Mouse (Mus musculus) heart, embryonic 13.5 days (tissue): Measurements from ENCODE around the gene Phactr1. TPM values are rescaled to one million over a fixed set of nuclear protein-coding genes. Genes with fewer than 3 reads are reported as not detected.

ENCODE experiments used
- ATAC-seq: fragments of 200-750 bp; cut with Nextera tagmentation; 2 replicates; pipeline ENCODE4 v1.8.0; 2017; ENCODE audit warnings: moderate TSS enrichment; ENCODE audit not compliant: insufficient number of reproducible peaks, low FRiP score, low TSS enrichment; ENCODE audit errors: extremely low read depth
- H3K27ac ChIP-seq: fragments of 300-500 bp; sonication (generic); replicated peaks from 2 replicates; pipeline ENCODE4 v1.5.1; 2015; ENCODE audit warnings: moderate library complexity, mild to moderate bottlenecking, inconsistent platforms
- H3K27me3 ChIP-seq: fragments of 300-500 bp; sonication (generic); replicated peaks from 2 replicates; pipeline ENCODE4 v1.6.1; 2015; ENCODE audit warnings: mild to moderate bottlenecking, inconsistent platforms
- H3K36me3 ChIP-seq: fragments of 300-500 bp; sonication (generic); 2 replicates; pipeline ENCODE4 v1.6.1; 2015; ENCODE audit warnings: mild to moderate bottlenecking, inconsistent platforms
- H3K4me1 ChIP-seq: fragments of 300-500 bp; sonication (generic); 2 replicates; pipeline ENCODE4 v1.6.1; 2015; ENCODE audit warnings: inconsistent platforms
- H3K4me2 ChIP-seq: fragments of 300-500 bp; sonication (generic); 2 replicates; pipeline ENCODE4 v1.6.1; 2015; ENCODE audit warnings: inconsistent platforms, mild to moderate bottlenecking, moderate library complexity
- H3K4me3 ChIP-seq: fragments of 300-500 bp; sonication (generic); 2 replicates; pipeline ENCODE4 v1.5.1; 2015; ENCODE audit warnings: moderate library complexity, mild to moderate bottlenecking, inconsistent platforms
- H3K9ac ChIP-seq: fragments of 300-500 bp; sonication (generic); 2 replicates; pipeline ENCODE4 v1.6.1; 2015; ENCODE audit warnings: inconsistent platforms, mild to moderate bottlenecking, moderate library complexity
- H3K9me3 ChIP-seq: fragments of 300-500 bp; sonication (generic); 2 replicates; pipeline ENCODE4 v1.6.1; 2016; ENCODE audit warnings: inconsistent platforms
- WGBS: fragments of 180-500 bp; shearing (Covaris S2); methylation state at CpG from one replicate; pipeline ENCODE4 v1.1.7; 2015; ENCODE audit warnings: mixed read lengths; 5-methylcytosine and 5-hydroxymethylcytosine counted together
- polyA plus RNA-seq: library from polyadenylated mRNA; unstranded; fragments of >200 nt; fragmentation: Nextera tagmentation; extraction: Ambion mirVana; gene quantifications from 2 replicates; pipeline ENCODE4 v1.2.1, GENCODE M21; 2015

Gene Phactr1
- polyA plus RNA-seq, 1 experiment from 2014 or later = 5.2 TPM

DNA sequence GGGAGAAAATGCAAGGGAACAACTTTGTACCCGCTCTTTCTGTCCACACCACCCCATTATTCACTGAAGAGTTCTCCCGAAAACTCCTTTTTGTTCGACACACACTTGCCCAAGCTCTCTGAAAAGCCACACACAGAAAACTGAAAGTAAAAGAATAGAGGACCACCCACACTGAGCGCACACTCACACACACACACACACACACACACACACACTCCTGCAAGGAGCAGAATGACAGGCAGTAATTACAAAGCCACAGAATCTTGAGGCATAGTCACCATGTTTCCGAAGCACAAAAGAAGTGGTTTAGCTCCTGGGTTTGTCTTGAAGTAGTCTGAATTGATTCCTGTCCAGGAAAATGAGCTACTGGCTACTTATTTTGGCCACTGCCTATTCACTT, 296.5 kb downstream of the Phactr1 start:
- no peak for ATAC-seq
- H3K4me3 ChIP-seq = no peak overlapping the region
- H3K36me3 ChIP-seq = no peaks in the 10 kb centered on the region
- WGBS = 85% methylated on average over 5 of the region's 5 CpGs
- H3K4me2 ChIP-seq = no peak overlapping the region
- peaks cover 3% of the 10 kb centered on the region; the same call in 1 of the 2 replicates for H3K4me1 ChIP-seq
- no peak overlapping the region for H3K27ac ChIP-seq
- H3K9me3 ChIP-seq = no peaks in the 10 kb centered on the region
- no peak overlapping the region for H3K9ac ChIP-seq
- H3K27me3 ChIP-seq = no peaks in the 10 kb centered on the region

DNA sequence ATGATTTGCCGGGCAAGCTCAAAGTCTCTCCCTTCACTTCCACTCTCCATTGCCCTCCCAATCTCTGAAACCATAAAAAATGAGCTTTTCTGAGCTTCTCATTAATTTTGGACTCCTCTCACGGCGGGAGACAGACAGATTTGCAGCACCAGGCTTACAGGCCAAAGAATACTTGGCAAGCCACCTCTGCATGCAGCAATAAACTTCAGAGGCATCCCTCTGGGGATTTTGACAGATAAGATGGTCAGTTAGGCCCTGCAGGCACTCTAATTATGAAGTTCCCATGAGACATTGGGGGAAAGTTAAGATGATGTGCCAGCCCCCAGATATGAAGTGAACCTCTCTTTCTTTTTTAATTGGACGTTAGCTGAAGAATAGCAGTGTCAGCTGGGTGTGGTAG, 300.2 kb downstream of the Phactr1 start:
- H3K9me3 ChIP-seq = no peaks in the 10 kb centered on the region
- H3K27me3 ChIP-seq = no peaks in the 10 kb centered on the region
- H3K4me2 ChIP-seq = no peak overlapping the region
- 72% methylated on average over 4 of the region's 4 CpGs for WGBS
- H3K4me1 ChIP-seq = no peaks in the 10 kb centered on the region
- no peaks in the 10 kb centered on the region for H3K36me3 ChIP-seq
- no peak overlapping the region for H3K27ac ChIP-seq
- no peak overlapping the region for H3K4me3 ChIP-seq
- ATAC-seq = no peak
- no peak overlapping the region for H3K9ac ChIP-seq

DNA sequence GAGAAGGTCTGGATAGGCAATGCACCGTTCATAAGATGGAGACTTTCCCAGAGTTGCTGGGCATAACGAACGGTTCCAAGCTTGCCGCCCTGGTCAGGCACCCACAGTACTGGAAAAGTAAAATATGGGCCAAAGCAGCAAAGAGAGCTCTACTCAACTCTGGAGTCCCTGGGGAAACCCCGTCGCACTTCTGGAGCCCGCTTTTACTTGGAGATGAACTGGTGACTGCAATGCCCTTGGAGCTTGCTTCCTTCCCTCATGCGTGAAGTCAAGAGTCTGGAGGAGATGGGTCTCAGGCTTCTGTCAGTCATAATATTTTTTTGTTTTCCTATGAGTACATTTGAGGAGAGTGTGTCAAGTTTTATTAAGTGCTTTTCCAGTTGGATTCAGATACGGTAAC, 302.2 kb downstream of the Phactr1 start:
- H3K4me1 ChIP-seq = peaks cover 3% of the 10 kb centered on the region
- no peak overlapping the region for H3K27ac ChIP-seq
- no peaks in the 10 kb centered on the region for H3K36me3 ChIP-seq
- H3K4me2 ChIP-seq = no peak overlapping the region
- 79% methylated on average over 9 of the region's 9 CpGs for WGBS
- no peak overlapping the region for H3K4me3 ChIP-seq
- no peaks in the 10 kb centered on the region for H3K27me3 ChIP-seq
- H3K9me3 ChIP-seq = no peaks in the 10 kb centered on the region
- no peak overlapping the region for H3K9ac ChIP-seq
- no peak for ATAC-seq

DNA sequence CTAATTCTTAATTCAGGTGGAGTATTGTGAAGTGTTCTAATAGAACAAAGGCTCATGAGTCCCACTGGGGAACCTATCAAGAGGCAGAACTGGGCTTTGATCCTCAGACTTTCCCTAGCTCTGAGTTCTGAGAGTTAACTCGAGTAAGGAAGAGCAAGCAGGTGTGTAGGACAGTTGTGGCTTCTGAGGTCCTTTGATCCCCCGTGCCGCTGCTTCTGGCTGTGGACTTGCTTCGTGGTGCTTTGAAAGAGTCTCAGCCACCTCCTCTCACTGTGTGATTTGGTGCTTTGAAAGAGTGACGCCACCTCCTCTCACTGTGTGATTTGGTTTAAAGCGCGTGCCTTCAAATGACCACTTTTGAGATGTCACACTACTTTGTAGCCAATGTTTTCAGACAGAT, 305.4 kb downstream of the Phactr1 start:
- no peak overlapping the region for H3K4me2 ChIP-seq
- no peak for ATAC-seq
- H3K27ac ChIP-seq = no peak overlapping the region
- H3K9ac ChIP-seq = no peak overlapping the region
- 82% methylated on average over 7 of the region's 7 CpGs for WGBS
- peaks cover 13% of the 10 kb centered on the region for H3K4me1 ChIP-seq
- H3K36me3 ChIP-seq = no peaks in the 10 kb centered on the region
- no peaks in the 10 kb centered on the region for H3K9me3 ChIP-seq
- H3K27me3 ChIP-seq = no peaks in the 10 kb centered on the region
- no peak overlapping the region for H3K4me3 ChIP-seq

DNA sequence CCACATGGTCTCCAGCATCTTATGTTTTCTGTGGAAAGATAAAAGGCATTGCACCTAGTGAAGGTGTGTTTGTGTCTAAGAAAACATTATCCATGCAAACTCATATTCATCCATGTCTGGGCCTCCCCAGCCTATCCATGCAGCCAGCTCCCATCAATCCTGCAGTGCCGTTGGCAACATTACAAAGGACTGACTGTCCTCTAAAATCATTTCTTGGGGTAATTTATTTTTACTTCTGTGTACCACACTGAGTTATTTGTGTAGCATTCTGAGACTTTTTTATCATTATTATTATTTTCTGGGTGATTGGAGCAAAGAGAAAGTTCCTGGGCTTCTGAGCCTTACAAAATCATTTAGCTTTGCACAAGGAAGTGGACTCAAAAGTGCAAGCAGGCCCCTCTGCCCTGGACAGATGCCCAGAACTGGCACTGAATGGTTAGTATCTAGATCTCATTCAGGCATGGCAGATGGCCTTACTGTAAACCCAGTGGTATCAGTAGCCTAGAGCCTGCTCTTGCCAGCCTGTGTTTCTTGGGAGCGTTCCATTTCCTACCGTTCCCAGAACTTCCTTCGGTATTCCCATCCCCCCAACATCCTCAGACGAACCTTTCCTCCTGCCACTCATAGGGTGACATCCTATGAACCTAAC, 307.6 kb downstream of the Phactr1 start:
- no peaks in the 10 kb centered on the region for H3K9me3 ChIP-seq
- no peaks in the 10 kb centered on the region for H3K27me3 ChIP-seq
- H3K27ac ChIP-seq = peak overlapping the region; percentile 28; the same call in 1 of the 2 replicates
- no peak overlapping the region for H3K4me2 ChIP-seq
- H3K4me1 ChIP-seq = peaks cover 13% of the 10 kb centered on the region
- H3K9ac ChIP-seq = no peak overlapping the region
- H3K4me3 ChIP-seq = no peak overlapping the region
- no peak for ATAC-seq
- H3K36me3 ChIP-seq = no peaks in the 10 kb centered on the region
- WGBS = 51% methylated on average over 5 of the region's 5 CpGs

DNA sequence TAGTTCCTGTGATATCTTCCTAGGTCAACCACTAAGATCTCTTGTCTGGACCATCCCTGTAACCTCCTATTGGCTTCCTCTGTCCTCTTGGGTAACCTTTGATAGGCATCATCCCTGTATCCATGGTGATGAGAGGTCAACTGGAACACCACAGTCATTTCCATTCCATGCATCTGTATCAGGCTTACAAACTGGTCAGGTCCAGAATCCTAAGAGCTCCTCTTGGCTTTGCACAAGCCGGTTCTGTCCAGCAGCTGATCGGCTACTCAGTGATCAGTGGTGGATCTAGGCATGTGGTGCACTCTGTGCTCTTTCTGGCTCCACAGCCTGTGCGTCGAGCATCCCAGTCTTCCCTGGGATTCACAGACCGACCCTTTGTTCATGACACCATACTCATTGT, 309.1 kb downstream of the Phactr1 start:
- Histone ChIP-seq H3K36me3 (no peaks in the 10 kb centered on the region), H3K27ac (no peak overlapping the region), H3K4me3 (no peak overlapping the region), H3K4me2 (no peak overlapping the region), H3K9ac (no peak overlapping the region), H3K27me3 (no peaks in the 10 kb centered on the region), H3K9me3 (peaks cover 3% of the 10 kb centered on the region; the same call in 1 of the 2 replicates), H3K4me1 (peaks cover 13% of the 10 kb centered on the region)
- no peak for ATAC-seq
- WGBS = 79% methylated on average over 5 of the region's 5 CpGs

DNA sequence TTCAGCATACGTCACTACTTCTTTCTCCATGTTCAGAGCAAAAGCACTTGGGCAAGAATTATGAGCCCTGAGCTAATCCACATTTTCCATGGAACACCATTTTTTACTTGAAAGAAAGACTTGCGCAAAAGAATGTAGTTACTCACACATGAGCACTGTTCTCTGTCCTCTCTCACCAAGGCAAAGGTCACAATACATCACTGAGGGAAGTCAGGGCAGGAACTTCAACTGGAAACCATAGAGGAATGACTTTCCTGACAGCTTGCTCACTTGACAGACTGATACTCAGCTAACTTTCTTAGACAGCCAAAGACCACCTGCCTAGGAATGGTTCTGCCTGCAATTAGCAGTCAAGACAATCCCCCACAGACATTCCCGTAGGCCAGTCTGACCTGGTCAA, 309.6 kb downstream of the Phactr1 start:
- H3K36me3 ChIP-seq = no peaks in the 10 kb centered on the region
- no peak for ATAC-seq
- H3K4me3 ChIP-seq = no peak overlapping the region
- 87% methylated on average over 3 of the region's 3 CpGs for WGBS
- H3K27ac ChIP-seq = no peak overlapping the region
- no peak overlapping the region for H3K9ac ChIP-seq
- H3K4me2 ChIP-seq = no peak overlapping the region
- peaks cover 13% of the 10 kb centered on the region for H3K4me1 ChIP-seq
- H3K9me3 ChIP-seq = peaks cover 3% of the 10 kb centered on the region; the same call in 1 of the 2 replicates
- no peaks in the 10 kb centered on the region for H3K27me3 ChIP-seq

DNA sequence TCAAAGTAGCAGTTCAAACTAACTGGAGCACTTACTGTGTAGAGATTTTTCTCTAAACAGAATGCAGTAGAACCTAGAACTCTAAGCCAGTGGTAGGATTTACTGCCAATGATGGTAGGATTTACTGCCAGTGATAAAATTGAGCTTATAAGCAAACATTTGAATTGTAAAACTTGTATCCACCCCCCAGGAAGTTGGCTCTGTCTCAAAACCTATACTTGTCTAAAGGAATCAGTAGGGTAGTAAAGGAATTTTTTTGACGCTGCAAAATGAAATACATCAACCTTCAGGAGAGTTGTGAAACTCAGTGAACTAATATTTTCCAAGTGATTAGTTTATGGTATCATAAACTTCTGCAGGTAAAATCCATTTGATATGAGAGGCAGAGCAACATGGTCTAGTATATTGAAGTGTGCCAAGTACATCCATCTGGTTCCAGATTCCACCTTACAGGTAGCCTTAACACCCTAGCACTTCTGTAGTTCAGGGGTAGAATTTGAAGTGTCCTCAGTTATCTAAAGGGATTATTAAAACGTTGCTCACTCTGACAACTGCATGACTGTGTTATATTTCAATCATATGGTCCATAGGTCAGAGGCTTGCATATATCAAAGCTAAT, 310.2 kb downstream of the Phactr1 start:
- no peak overlapping the region for H3K9ac ChIP-seq
- no peak for ATAC-seq
- H3K27me3 ChIP-seq = no peaks in the 10 kb centered on the region

DNA sequence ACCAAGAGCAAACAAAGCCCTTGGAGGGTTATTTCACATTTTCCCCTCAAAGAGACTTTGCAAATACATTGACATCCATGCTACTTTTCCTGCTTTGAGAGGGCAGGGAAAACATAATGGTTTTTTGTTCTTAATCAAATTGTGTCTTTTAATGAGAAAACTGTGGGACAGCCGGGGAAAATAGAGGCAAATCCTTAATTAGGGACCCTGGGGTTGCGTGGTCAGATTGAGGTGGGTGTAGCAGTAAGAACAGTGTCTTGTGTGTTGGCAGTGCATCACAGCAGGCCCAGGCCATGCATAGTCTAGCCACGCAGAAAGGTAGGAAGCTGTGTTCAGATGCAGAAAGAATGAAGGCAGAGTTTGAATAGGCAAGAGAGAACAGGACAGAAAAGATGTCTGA, 310.7 kb downstream of the Phactr1 start:
- Histone ChIP-seq H3K4me3 (no peak overlapping the region), H3K36me3 (no peaks in the 10 kb centered on the region), H3K9ac (no peak overlapping the region), H3K4me1 (peaks cover 13% of the 10 kb centered on the region), H3K9me3 (peaks cover 3% of the 10 kb centered on the region; the same call in 1 of the 2 replicates), H3K27ac (no peak overlapping the region), H3K27me3 (no peaks in the 10 kb centered on the region), H3K4me2 (no peak overlapping the region)
- no peak for ATAC-seq
- 69% methylated on average over 3 of the region's 3 CpGs for WGBS

More for the DNA sequence above, 310.2 kb downstream of the Phactr1 start:
- Histone ChIP-seq H3K4me3 (no peak overlapping the region), H3K36me3 (no peaks in the 10 kb centered on the region), H3K27ac (no peak overlapping the region), H3K4me2 (no peak overlapping the region), H3K4me1 (peaks cover 13% of the 10 kb centered on the region), H3K9me3 (peaks cover 3% of the 10 kb centered on the region; the same call in 1 of the 2 replicates)
- 68% methylated on average over 2 of the region's 2 CpGs for WGBS

DNA sequence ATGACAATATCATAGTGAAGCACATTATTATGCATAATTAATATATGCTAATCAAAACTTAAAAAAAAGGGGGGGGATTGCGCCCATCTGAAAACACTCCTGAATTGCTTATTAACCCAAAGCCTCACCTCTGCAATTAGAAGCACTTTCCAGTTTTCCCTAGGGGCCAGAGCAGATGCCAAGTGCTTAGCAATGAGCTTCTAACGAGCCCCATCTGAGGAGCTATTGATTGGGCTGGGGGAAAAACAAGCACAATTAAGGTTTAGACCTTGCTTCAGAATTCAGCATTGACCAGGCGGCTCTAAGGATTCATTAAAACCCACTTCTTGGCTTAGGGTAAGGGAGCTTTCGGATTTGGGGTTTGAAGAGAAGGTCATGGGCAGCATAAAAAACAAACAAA, 311.9 kb downstream of the Phactr1 start:
- no peak overlapping the region for H3K4me3 ChIP-seq
- no peak overlapping the region for H3K9ac ChIP-seq
- WGBS = 71% methylated on average over 4 of the region's 4 CpGs
- H3K27ac ChIP-seq = no peak overlapping the region
- H3K4me2 ChIP-seq = no peak overlapping the region
- H3K27me3 ChIP-seq = no peaks in the 10 kb centered on the region
- H3K9me3 ChIP-seq = peaks cover 3% of the 10 kb centered on the region; the same call in 1 of the 2 replicates
- ATAC-seq = no peak
- H3K4me1 ChIP-seq = peaks cover 13% of the 10 kb centered on the region
- H3K36me3 ChIP-seq = no peaks in the 10 kb centered on the region

DNA sequence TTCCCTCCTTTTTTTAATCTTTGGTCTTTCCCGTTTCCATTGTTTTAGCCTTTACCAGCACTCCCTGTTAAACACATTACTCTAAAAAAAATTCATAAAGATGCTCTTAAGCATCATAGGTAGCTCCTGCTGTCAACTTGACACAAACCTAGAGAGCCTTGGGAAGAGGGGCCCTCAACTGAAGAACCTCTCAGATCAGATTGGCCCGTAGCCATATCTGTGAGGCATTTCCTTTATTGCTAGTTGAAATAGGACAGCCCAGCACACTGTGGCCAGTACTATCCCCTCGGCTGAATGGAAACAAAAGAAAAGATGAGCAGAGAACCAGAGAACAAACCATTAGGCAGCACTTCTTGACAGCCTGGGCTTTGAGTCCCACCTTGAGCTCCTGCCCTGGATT, 313.9 kb downstream of the Phactr1 start:
- no peak overlapping the region for H3K9ac ChIP-seq
- no peaks in the 10 kb centered on the region for H3K36me3 ChIP-seq
- 57% methylated on average over 3 of the region's 3 CpGs for WGBS
- H3K4me3 ChIP-seq = no peak overlapping the region
- H3K4me1 ChIP-seq = no peaks in the 10 kb centered on the region; the same call in none of the 2 replicates
- no peak overlapping the region for H3K27ac ChIP-seq
- no peak for ATAC-seq
- H3K27me3 ChIP-seq = no peaks in the 10 kb centered on the region
- no peak overlapping the region for H3K4me2 ChIP-seq
- H3K9me3 ChIP-seq = peaks cover 3% of the 10 kb centered on the region; the same call in 1 of the 2 replicates

DNA sequence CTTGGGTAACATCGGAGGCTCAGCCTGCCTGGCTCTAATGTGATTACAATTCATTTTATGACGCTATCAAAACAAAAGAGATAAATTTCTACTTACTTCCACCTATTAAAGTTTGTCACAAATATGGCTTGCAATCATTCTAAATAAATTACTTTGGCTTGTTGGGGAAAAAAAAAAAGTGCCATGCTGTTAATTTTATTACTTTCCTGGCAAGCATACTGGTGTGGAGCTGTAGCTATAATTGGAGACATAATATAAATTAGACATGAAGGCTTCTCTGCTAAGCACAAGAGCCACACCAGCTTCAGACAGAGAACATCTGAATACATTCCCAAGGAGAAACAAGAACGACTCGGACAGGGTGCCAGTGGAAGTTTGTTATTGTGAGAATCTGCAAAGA, 315.8 kb downstream of the Phactr1 start:
- ATAC-seq = no peak
- no peaks in the 10 kb centered on the region for H3K27me3 ChIP-seq
- no peak overlapping the region for H3K9ac ChIP-seq
- H3K4me3 ChIP-seq = no peak overlapping the region
- peaks cover 3% of the 10 kb centered on the region for H3K9me3 ChIP-seq
- 76% methylated on average over 4 of the region's 4 CpGs for WGBS
- no peak overlapping the region for H3K27ac ChIP-seq
- no peak overlapping the region for H3K4me2 ChIP-seq
- H3K4me1 ChIP-seq = no peaks in the 10 kb centered on the region; the same call in none of the 2 replicates
- H3K36me3 ChIP-seq = no peaks in the 10 kb centered on the region
